Mouse (Mus musculus) adrenal gland, postnatal 25 days (tissue): Measurements from ENCODE around the gene Erbb3. TPM values are rescaled to one million over a fixed set of nuclear protein-coding genes. Genes with fewer than 3 reads are reported as not detected.
A peak's percentile ranks its signal among the peaks of the same experiment; 100 is the strongest.

Experiments used
- DNase-seq: peaks from one replicate; pipeline ENCODE4 v3.0.0; 2021; ENCODE audit warnings: mixed read lengths
- microRNA-seq, 2 experiments: library from miRNA; unstranded; fragments of <30 nt; microRNA quantifications; one replicate each; pipeline ENCODE4 v1.2.0; 2021
- total RNA-seq: library from RNA; stranded (reverse); gene quantifications from 2 replicates; pipeline ENCODE4 v1.2.3, GENCODE M21; 2021

Erbb3 gene
- total RNA-seq, 1 experiment from 2014 or later = 3.8 TPM

DNA sequence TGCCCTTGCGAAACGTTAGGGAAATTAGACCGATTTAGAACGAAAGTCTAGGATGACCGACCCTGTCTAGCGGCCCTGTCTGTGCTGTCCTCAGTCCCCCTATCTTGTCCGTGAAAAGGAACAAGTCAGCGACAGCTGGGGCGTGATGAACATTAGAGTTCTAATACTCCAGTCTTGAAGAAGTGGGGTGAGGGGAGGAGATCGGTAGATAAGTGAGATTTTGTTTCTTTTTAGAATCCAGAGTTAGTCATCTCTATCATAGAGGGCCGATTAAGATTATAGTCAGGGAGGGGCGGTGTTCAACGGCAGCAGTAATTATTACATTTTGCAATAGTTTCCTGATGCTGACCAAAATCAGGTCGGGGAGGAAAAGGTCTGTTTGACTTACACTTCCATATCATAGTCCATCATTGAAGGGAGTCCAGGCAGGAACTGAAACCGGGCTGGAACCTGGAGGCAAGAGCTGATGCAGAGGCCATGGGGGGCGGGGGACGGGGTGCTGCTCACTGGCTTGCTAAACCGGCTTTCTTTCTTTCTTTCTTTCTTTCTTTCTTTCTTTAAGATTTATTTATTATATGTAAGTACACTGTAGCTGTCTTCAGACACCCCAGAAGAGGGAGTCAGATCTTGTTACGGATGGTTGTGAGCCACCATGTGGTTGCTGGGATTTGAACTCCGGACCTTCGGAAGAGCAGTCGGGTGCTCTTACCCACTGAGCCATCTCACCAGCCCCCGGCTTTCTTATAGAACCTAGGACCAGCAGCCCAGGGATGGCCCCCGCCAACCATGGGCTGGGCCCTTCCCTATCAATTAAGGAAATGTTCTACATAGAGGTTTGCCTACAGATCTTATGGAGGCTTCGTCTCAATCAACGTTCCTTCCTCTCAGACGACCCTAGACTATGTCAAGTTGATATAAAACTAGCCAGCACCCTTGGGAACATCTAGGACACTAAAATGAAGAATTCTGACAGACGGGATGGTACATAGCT lies 62.8 kb downstream of the Erbb3 start:
- no peak for DNase-seq

DNA sequence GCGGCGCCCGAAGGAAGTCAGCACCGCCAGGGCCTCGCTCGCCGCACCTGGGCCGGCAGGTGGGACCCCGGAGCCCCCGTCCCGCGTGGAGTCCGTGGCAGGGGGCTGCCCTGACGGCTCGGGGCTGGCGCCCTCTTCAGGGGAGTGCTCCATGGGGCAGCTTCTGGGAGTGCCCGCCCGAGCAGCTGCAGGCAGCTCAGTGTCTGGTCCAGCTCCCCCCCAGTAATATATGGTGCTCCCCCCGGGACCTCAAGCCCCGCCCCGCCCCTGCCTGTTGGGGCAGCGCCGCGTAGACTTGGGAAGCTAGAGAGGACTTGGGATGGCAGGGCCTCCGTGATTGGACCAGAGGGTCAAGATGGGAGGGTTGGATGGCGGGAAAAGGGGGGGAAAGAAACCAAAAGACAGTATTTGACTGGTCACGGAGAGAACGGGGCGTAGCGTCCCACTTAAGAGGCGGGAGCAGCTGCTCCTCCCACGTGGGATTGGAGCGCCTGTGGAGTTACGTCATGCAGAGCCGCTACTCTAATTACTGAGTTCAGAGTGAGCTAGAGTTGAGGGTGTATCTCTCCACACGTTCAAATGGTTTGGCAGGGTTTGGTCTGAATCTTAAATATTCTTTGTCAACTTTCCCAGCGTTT lies 63.7 kb downstream of the Erbb3 start, which contains the start of gene Esyt1:
Gene Esyt1, minus strand, starts transcription at position 201 of the 638 bp plus-strand sequence.
- peak; percentile 93 for DNase-seq

DNA sequence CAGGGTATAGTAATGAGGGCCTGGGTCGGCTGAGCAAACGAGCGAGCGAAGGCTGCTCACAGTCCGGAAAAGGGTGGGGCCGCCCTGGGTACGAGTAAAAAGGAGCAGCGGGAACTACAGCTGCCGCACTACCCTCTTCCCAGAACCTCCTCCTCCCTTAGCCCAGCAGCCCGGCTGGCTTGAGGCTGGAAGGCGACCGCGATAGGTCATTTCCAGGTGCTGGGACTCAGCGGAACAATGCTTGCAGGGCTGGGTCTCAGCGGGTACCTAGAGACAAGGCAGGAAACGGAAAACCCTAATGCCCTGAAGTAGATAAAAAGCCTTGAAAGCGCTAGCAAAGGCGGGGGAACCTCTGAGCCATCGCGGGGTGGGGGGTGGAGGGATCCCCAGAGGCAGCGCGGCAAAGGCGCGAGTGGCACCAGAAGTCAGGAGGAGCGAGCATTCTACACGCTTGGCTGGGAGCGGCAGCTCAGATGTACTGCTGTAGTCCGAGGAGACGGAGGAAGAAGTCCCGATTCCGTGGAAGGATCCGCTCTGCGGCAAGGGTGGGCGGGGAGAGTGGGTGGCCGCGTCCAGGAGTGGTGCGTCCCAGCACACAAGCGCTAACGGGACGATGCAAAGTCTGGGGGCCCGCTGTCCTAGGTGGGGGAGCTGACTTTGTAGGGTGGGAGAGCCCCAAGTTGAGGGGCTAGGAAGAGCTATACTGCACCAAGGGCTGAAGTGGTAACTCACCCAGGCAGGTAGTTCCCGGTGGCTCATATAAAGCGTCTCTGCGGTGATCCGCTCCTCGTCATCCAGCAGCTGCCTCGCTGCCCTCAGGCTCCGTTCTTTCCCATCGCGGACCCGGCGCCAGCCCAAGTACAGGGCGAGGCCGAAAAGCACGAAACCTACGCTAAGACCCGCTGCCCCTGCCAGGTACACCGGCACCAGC lies 64.5 kb downstream of the Erbb3 start:
- peak; percentile 52 for DNase-seq

DNA sequence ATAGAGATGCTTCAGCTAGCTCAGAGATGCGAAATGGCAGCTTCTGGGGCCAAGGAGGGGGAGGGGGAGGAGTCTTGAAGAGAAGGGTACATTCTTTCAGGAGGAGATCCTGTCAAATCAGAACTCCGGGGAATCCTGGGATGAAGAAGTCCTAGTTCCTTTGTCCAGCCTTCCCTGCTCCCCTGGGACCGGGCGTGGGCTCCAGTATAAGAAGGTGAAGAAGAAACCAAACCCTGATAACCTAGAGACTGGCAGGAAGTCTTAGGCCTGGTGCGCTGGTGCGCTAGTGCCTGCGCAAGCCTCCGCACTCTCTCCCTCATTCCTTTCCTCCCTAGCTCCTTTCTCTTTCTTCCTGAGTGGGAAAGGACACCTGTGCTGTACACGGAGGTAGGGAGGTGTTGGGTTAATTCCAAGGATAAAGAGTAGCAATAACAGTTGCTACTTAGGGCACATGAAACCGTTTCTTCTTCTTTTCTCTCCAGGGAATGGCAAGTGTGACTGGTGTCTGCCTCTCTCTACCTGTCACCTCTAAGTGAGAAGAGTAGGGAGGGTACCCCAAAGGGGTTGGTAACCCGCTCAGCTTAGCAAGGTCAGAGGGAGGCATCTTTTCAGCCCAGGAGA lies 65.2 kb downstream of the Erbb3 start:
- DNase-seq = no peak

DNA sequence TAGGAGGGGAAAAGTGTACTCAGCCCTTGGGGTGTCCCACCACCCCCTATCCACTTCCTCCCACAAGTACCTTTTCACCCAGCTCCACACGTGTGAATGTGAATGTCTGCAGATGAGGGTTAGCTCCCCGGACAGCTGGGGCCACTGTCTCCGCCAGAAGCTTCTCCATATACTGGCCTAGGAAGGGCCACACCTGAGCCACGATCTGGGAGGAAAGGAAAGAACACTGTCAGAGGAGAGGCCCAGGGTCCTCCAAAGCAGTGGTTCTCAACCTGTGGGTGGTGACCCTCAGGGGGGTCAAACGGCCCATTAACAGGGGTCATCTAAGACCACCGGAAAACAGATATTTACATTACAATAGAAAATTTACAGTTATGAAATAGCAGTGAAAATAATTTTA lies 67.1 kb downstream of the Erbb3 start:
- no peak for DNase-seq

DNA sequence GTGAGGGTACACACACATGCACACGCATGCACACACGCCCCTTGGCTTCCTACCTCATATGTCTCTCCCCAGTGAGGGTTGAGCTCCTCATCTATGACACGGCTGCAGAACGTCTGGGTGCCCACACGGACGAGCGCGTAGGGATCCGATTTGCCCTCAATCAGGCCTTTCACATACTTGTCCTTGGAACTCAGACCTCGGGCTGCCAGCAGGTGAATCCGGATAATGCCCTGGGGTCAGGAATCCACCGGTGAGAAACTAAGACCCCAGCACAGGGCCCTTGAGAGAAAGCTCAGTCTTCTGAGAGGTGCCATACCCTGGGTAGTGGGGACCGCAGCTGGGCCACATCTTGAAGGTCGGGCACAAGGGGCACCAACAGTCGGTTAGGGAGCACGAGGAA lies 68.9 kb downstream of the Erbb3 start:
- no peak for DNase-seq

DNA sequence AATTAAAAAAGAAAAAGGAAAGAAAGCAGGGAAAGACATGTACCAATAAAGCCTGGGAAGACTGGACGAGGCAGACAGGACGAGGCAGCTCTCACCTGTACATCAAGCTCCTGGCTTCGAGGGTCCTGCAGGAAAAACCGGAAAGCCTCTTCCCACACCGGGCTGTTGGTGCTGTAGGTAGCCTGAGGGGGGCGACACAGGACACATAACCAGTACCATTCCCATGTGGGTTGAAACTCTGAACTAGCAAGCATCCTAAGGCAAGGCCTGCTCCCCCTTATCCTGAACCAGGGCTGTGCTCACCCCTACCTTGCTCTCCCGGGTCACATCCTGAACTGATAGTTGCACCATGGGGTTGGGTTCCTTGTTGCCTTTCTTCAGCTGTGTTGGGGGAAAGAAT lies 70.6 kb downstream of the Erbb3 start:
- DNase-seq = peak; percentile 47

Small RNA genes within 50 kb of the gene (microRNA-seq; reads per million reads assigned to microRNA genes)
- gene Gm47275 (0 to 0.36 reads per million in 2 experiments), gene Mir6917 (0 reads per million in 2 experiments)

Other genes starting within 250 kb of the Erbb3 start
- 74.4 and 80.2 TPM in 2 replicates for gene Coq10a, start 220.7 kb downstream of the Erbb3 start, total RNA-seq
- 72.3 and 75.1 TPM in 2 replicates for gene Ankrd52, start 212.5 kb downstream of the Erbb3 start, total RNA-seq
- gene Slc39a5, start 188.4 kb downstream of the Erbb3 start, total RNA-seq = not detected in 2 replicates
- 74.6 and 75.0 TPM in 2 replicates for gene Nabp2, start 178.2 kb downstream of the Erbb3 start, total RNA-seq
- 35.9 and 44.4 TPM in 2 replicates for gene Rnf41, start 178.0 kb downstream of the Erbb3 start, total RNA-seq
- gene Smarcc2, start 130.4 kb downstream of the Erbb3 start, total RNA-seq = 107 and 125 TPM in 2 replicates
- 791 and 820 TPM in 2 replicates for gene Myl6, start 95.5 kb downstream of the Erbb3 start, total RNA-seq
- gene Myl6b, start 91.0 kb downstream of the Erbb3 start, total RNA-seq = 5.0 and 6.9 TPM in 2 replicates
- 18.1 and 22.9 TPM in 2 replicates for gene Esyt1, start 63.8 kb downstream of the Erbb3 start, total RNA-seq
- gene Zc3h10, start 41.9 kb downstream of the Erbb3 start, total RNA-seq = 9.1 and 13.6 TPM in 2 replicates
- gene Rpl41, start 40.3 kb downstream of the Erbb3 start, total RNA-seq = 2,617 and 2,671 TPM in 2 replicates
- gene Pa2g4, start 23.7 kb downstream of the Erbb3 start, total RNA-seq = 83.8 and 97.6 TPM in 2 replicates
- gene Rps26, start 37.1 kb upstream of the Erbb3 start, total RNA-seq = 688 and 827 TPM in 2 replicates
- gene Ikzf4, start 56.3 kb upstream of the Erbb3 start, total RNA-seq = 1.5 and 2.0 TPM in 2 replicates
- 18.8 and 21.1 TPM in 2 replicates for gene Suox, start 84.4 kb upstream of the Erbb3 start, total RNA-seq
- gene Rab5b, start 106.6 kb upstream of the Erbb3 start, total RNA-seq = 106 and 124 TPM in 2 replicates
- 1.5 and 2.2 TPM in 2 replicates for gene Pmel, start 114.5 kb upstream of the Erbb3 start, total RNA-seq
- 27.4 and 29.0 TPM in 2 replicates for gene Cdk2, start 115.4 kb upstream of the Erbb3 start, total RNA-seq
- 15.1 and 17.6 TPM in 2 replicates for gene Dgka, start 155.2 kb upstream of the Erbb3 start, total RNA-seq
- gene Pym1, start 158.2 kb upstream of the Erbb3 start, total RNA-seq = 19.5 and 25.2 TPM in 2 replicates
- gene Mmp19, start 201.3 kb upstream of the Erbb3 start, total RNA-seq = 38.6 and 46.9 TPM in 2 replicates
- gene Dnajc14, start 214.4 kb upstream of the Erbb3 start, total RNA-seq = 57.1 and 79.6 TPM in 2 replicates
- gene Tmem198b, start 214.7 kb upstream of the Erbb3 start, total RNA-seq = 8.8 and 13.8 TPM in 2 replicates
- 54.6 and 63.2 TPM in 2 replicates for gene Sarnp, start 227.7 kb upstream of the Erbb3 start, total RNA-seq
- 48.5 and 49.1 TPM in 2 replicates for gene Ormdl2, start 232.0 kb upstream of the Erbb3 start, total RNA-seq